Mouse (Mus musculus) neutrophil, adult 5-6 weeks (primary cell): ENCODE data around the gene Litaf. TPM values are rescaled to one million over a fixed set of nuclear protein-coding genes. Genes with fewer than 3 reads are reported as not detected.

Source experiments
- ATAC-seq: fragments of 151-379, 151-347 bp; 2 replicates; pipeline ENCODE4 v1.8.0; 2017; ENCODE audit warnings: mild to moderate bottlenecking, moderate TSS enrichment; ENCODE audit not compliant: insufficient number of reproducible peaks, poor library complexity, low FRiP score, severe bottlenecking; ENCODE audit errors: extremely low read depth
- total RNA-seq: library from RNA; stranded (forward); fragments of 200-1000 nt; gene quantifications from 2 replicates; pipeline ENCODE4 v1.2.3, GENCODE M21; 2017

Litaf gene
- total RNA-seq, 1 experiment from 2014 or later = 208 TPM

- peak; percentile 80 for ATAC-seq
Observed at GRCm38 (mm10) chr16:11001703-11002659, 64.0 kb downstream of the Litaf start.

GRCm38 (mm10) chr16:10999809-11000208 is 66.1 kb downstream of the Litaf start:
- ATAC-seq = peak; percentile 63

GRCm38 (mm10) chr16:10998224-10998623 is 67.7 kb downstream of the Litaf start:
- no peak for ATAC-seq

GRCm38 (mm10) chr16:10996576-10996975 is 69.4 kb downstream of the Litaf start:
- ATAC-seq = no peak

- peak; percentile 96 for ATAC-seq
Observed at GRCm38 (mm10) chr16:10993032-10993744, 72.8 kb downstream of the Litaf start.

- ATAC-seq = peak; percentile 27
Observed at GRCm38 (mm10) chr16:10992090-10993031, 73.6 kb downstream of the Litaf start.

GRCm38 (mm10) chr16:10991737-10992089 is 74.2 kb downstream of the Litaf start:
- ATAC-seq = peak; percentile 6; the same call in 1 of the 2 replicates

- no peak for ATAC-seq
Observed at GRCm38 (mm10) chr16:10990763-10991162, 75.2 kb downstream of the Litaf start.

GRCm38 (mm10) chr16:10989896-10990295 is 76.1 kb downstream of the Litaf start:
- no peak for ATAC-seq

- no peak for ATAC-seq
Observed at GRCm38 (mm10) chr16:10989361-10989760, 76.6 kb downstream of the Litaf start.

GRCm38 (mm10) chr16:10988261-10988660 is 77.7 kb downstream of the Litaf start:
- no peak for ATAC-seq

GRCm38 (mm10) chr16:10984534-10984933 is 81.4 kb downstream of the Litaf start:
- no peak for ATAC-seq

- no peak for ATAC-seq
Observed at GRCm38 (mm10) chr16:10981493-10982070, 84.4 kb downstream of the Litaf start.

- ATAC-seq = no peak
Observed at GRCm38 (mm10) chr16:10979064-10979803, 86.7 kb downstream of the Litaf start.

- ATAC-seq = no peak
Observed at GRCm38 (mm10) chr16:10977877-10978276, 88.1 kb downstream of the Litaf start.

- peak; percentile 84 for ATAC-seq
Observed at GRCm38 (mm10) chr16:10976202-10976631, 89.7 kb downstream of the Litaf start.

GRCm38 (mm10) chr16:10974939-10975338 is 91.0 kb downstream of the Litaf start:
- no peak for ATAC-seq

GRCm38 (mm10) chr16:10974037-10974446 is 91.9 kb downstream of the Litaf start:
- ATAC-seq = no peak
